Mouse (Mus musculus): ENCODE measurements around the gene Reep6.

DNA sequence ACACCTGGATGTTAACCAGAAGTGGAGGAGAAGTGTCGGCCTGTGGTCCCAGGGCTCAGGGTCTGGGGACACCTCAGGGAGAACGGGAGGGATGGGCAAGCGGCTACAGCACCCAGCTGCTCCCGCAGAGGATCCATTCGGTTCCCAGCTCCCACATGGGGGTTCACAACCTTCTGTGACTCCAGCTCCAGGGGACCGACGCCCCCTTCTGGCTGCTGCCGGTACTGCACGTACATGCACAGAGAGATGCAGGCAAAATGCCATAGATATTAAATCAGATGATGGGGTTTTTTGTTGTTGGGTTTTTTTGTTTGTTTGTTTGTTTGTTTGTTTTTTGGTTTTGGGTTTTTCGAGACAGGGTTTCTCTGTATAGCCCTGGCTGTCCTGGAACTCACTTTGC lies 48.0 kb downstream of the Reep6 start:
- TF ChIP-seq POLR2A (IDR thresholded peaks at IDR 0.05; ENCODE audit: low read depth, low read length) (no peak), CTCF (IDR thresholded peaks at IDR 0.05; ENCODE audit: extremely low read depth, insufficient read length, insufficient replicate concordance, low read depth, low read length) (peak; percentile 67; the same call in 1 of the 2 replicates)
